Mouse (Mus musculus): ENCODE data around the gene Irgc1. TPM values are rescaled to one million over a fixed set of nuclear protein-coding genes. Genes with fewer than 3 reads are reported as not detected.

Gene Irgc1
- polyA plus RNA-seq, 1 experiment from 2014 or later: not detected

DNA sequence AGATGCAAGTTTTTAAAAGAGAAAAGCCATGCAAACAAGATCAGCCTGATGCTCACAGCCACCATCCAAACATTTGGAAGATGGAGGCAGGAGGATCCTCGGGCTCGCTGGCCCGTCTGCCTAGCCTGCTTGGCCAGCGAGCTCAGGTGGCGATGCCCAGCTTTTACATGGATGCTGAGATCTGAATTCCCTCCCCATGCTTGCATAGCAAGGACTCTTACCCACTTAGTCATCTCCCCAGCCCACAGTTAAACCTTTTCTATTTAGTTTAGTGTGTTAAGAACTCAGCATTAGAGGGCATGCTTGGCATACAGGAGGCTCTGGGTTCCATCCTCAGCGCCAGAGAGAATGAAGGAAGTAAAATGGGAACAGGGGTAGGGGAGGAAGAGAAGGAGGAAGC, 12.9 kb downstream of the Irgc1 start:
- 79% methylated on average over 6 of the region's 6 CpGs for WGBS
- no peak overlapping the region for H3K27ac ChIP-seq (ENCODE audit: low read depth, low read length)
- no peak overlapping the region for H3K9ac ChIP-seq (ENCODE audit: low read length)
- no peaks in the 10 kb centered on the region for H3K4me1 ChIP-seq (replicated peaks; ENCODE audit: control insufficient read depth, insufficient read depth, low read length)
- no peaks in the 10 kb centered on the region for H3K36me3 ChIP-seq (ENCODE audit: control insufficient read depth, insufficient read depth, low read length)
- ATAC-seq (replicated peaks; ENCODE audit: low FRiP score) (no peak), DNase-seq (ENCODE audit: low spot score) (no peak)
- no peak overlapping the region for H3K4me3 ChIP-seq (ENCODE audit: low read depth, low read length)
- H3K4me2 ChIP-seq (ENCODE audit: low read depth, low read length, severe bottlenecking): no peak overlapping the region
- H3K9me3 ChIP-seq (ENCODE audit: control insufficient read depth, low read length): no peaks in the 10 kb centered on the region
- H3K27me3 ChIP-seq (ENCODE audit: control insufficient read depth, insufficient read depth, low read length): no peaks in the 10 kb centered on the region

DNA sequence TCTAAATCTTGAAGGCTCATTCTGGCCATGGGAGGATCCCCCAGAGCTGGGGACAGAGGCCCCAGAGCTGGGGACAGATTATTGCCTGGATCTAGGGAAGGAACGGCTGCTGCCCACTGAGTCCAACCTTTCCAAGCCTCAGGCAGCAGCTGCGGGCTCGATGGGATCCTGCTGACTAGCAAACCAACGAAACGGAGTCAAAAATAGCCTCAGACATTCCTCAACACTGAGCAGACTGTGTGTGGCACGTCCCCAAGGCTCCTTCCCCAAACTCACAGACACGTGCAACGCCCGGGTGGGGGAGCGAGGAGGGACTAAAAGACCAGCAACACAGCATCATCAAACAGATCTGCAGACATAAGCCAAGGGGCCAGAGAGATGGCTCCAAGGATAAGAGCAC, 14.1 kb downstream of the Irgc1 start:
- no peak for ATAC-seq (replicated peaks; ENCODE audit: low FRiP score)
- no peak for DNase-seq (ENCODE audit: low spot score)
- no peak overlapping the region for H3K4me2 ChIP-seq (ENCODE audit: low read depth, low read length, severe bottlenecking)
- H3K9me3 ChIP-seq (ENCODE audit: control insufficient read depth, low read length): no peaks in the 10 kb centered on the region
- WGBS: 81% methylated on average over 10 of the region's 10 CpGs
- no peak overlapping the region for H3K4me3 ChIP-seq (ENCODE audit: low read depth, low read length)
- H3K27ac ChIP-seq (ENCODE audit: low read depth, low read length): no peak overlapping the region
- no peak overlapping the region for H3K9ac ChIP-seq (ENCODE audit: low read length)
- no peaks in the 10 kb centered on the region for H3K36me3 ChIP-seq (ENCODE audit: control insufficient read depth, insufficient read depth, low read length)
- H3K4me1 ChIP-seq (replicated peaks; ENCODE audit: control insufficient read depth, insufficient read depth, low read length): no peaks in the 10 kb centered on the region
- no peaks in the 10 kb centered on the region for H3K27me3 ChIP-seq (ENCODE audit: control insufficient read depth, insufficient read depth, low read length)

DNA sequence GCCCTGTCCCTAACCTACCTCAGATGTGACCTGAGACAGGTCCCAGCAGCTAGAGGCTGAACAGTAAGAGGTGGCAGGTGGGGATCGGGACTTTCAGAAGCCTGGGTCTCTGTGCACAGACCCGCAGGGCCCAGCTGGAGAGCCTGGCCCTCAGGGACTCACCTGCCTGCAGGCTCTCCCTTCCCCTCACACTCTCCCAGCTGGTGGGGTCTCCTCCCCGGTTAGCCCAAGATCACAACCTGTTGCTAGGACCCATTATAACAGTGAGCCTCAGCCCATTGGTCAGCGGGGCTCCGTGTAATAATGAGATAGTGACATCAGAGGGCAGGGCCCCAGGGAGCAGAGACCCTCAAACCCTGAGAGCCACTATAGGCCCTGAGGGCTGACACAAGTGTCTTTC, 16.8 kb downstream of the Irgc1 start:
- Histone ChIP-seq H3K36me3 (ENCODE audit: control insufficient read depth, insufficient read depth, low read length) (no peaks in the 10 kb centered on the region), H3K27me3 (ENCODE audit: control insufficient read depth, insufficient read depth, low read length) (no peaks in the 10 kb centered on the region), H3K27ac (ENCODE audit: low read depth, low read length) (no peak overlapping the region), H3K4me1 (replicated peaks; ENCODE audit: control insufficient read depth, insufficient read depth, low read length) (no peaks in the 10 kb centered on the region), H3K4me2 (ENCODE audit: low read depth, low read length, severe bottlenecking) (no peak overlapping the region), H3K9me3 (ENCODE audit: control insufficient read depth, low read length) (no peaks in the 10 kb centered on the region), H3K9ac (ENCODE audit: low read length) (no peak overlapping the region), H3K4me3 (ENCODE audit: low read depth, low read length) (no peak overlapping the region)
- 75% methylated on average over 5 of the region's 5 CpGs for WGBS
- DNase-seq (ENCODE audit: low spot score): no peak
- no peak for ATAC-seq (replicated peaks; ENCODE audit: low FRiP score)

- H3K9ac ChIP-seq (ENCODE audit: low read length): no peak overlapping the region
- ATAC-seq (replicated peaks; ENCODE audit: low FRiP score): no peak
- 87% methylated on average over 11 of the region's 11 CpGs for WGBS
These were observed 20.4 kb downstream of the Irgc1 start for GRCm38 (mm10) chr7:24431713-24432112.

GRCm38 (mm10) chr7:24430551-24431345, 21.3 kb downstream of the Irgc1 start:
- ATAC-seq (replicated peaks; ENCODE audit: low FRiP score): no peak
- H3K4me2 ChIP-seq (ENCODE audit: low read depth, low read length, severe bottlenecking): no peak overlapping the region

More at GRCm38 (mm10) chr7:24431713-24432112, 20.4 kb downstream of the Irgc1 start:
- Histone ChIP-seq H3K4me3 (ENCODE audit: low read depth, low read length) (no peak overlapping the region), H3K4me1 (replicated peaks; ENCODE audit: control insufficient read depth, insufficient read depth, low read length) (no peaks in the 10 kb centered on the region), H3K9me3 (ENCODE audit: control insufficient read depth, low read length) (no peaks in the 10 kb centered on the region), H3K4me2 (ENCODE audit: low read depth, low read length, severe bottlenecking) (no peak overlapping the region), H3K27me3 (ENCODE audit: control insufficient read depth, insufficient read depth, low read length) (no peaks in the 10 kb centered on the region), H3K36me3 (ENCODE audit: control insufficient read depth, insufficient read depth, low read length) (no peaks in the 10 kb centered on the region), H3K27ac (ENCODE audit: low read depth, low read length) (no peak overlapping the region)
- DNase-seq (ENCODE audit: low spot score): no peak

DNA sequence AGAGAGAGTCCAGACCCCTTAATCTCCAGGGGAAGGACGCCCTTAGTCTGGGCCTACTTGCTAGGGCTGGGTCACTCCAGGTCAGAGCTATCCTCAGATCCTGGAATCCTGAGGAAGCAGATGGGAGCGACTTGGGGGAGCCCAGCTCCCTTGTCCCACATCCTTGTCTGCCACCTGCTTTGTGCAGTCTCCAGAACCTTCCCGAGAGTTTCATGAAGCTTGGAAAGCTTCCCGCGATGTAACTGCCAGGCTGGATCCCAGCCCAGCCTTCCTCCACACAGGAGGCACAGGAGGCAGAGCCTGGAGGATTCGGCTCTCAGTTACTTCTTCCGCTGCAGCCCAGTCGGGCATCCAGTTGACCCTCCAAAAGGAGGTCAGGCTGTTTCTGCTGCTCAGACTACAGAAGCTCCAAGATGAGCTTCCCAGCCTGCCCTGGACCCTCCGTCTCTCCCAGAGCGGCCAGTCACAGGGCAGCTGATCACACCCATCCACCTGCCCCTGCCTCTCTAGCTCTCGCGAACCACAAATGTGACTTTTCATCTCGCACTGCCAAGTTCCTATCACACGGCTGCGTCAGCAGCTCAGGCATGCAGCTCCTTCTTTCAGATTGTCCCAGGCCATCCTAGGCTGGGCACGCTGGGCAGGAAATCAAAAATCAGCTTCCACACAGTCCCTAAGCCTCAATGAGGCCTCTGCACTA, 22.5 kb downstream of the Irgc1 start:
- WGBS: 79% methylated on average over 16 of the region's 16 CpGs
- Histone ChIP-seq H3K9ac (ENCODE audit: low read length) (no peak overlapping the region), H3K27me3 (ENCODE audit: control insufficient read depth, insufficient read depth, low read length) (no peaks in the 10 kb centered on the region), H3K9me3 (ENCODE audit: control insufficient read depth, low read length) (no peaks in the 10 kb centered on the region), H3K4me1 (replicated peaks; ENCODE audit: control insufficient read depth, insufficient read depth, low read length) (no peaks in the 10 kb centered on the region), H3K4me2 (ENCODE audit: low read depth, low read length, severe bottlenecking) (no peak overlapping the region), H3K4me3 (ENCODE audit: low read depth, low read length) (no peak overlapping the region), H3K36me3 (ENCODE audit: control insufficient read depth, insufficient read depth, low read length) (no peaks in the 10 kb centered on the region), H3K27ac (ENCODE audit: low read depth, low read length) (no peak overlapping the region)
- ATAC-seq (replicated peaks; ENCODE audit: low FRiP score) (no peak), DNase-seq (ENCODE audit: low spot score) (no peak)

More at GRCm38 (mm10) chr7:24430551-24431345, 21.3 kb downstream of the Irgc1 start:
- H3K27me3 ChIP-seq (ENCODE audit: control insufficient read depth, insufficient read depth, low read length): no peaks in the 10 kb centered on the region
- H3K36me3 ChIP-seq (ENCODE audit: control insufficient read depth, insufficient read depth, low read length): no peaks in the 10 kb centered on the region
- H3K4me1 ChIP-seq (replicated peaks; ENCODE audit: control insufficient read depth, insufficient read depth, low read length): no peaks in the 10 kb centered on the region
- H3K9me3 ChIP-seq (ENCODE audit: control insufficient read depth, low read length): no peaks in the 10 kb centered on the region
- H3K4me3 ChIP-seq (ENCODE audit: low read depth, low read length): no peak overlapping the region
- no peak for DNase-seq (ENCODE audit: low spot score)
- no peak overlapping the region for H3K9ac ChIP-seq (ENCODE audit: low read length)
- H3K27ac ChIP-seq (ENCODE audit: low read depth, low read length): no peak overlapping the region
- WGBS: 93% methylated on average over 15 of the region's 15 CpGs

DNA sequence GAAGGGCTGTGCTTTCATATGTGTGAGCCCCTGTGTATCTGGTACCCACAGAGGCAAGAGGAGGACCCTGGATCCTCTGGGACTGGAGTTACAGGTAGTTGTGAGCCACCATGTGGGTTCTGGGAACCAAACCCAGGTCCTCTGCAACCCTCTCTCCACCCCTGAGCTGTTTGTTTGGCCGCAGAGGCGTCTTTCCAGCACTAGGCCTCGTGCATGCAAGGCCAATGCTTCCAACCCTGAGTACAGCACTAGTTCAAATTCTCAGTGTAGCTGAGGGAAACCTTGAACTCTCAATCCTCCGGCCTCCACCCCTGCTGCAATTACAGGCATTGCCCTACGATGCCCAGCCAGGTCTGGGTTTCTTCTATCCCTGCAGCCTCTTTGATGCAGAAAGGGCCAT, 23.4 kb downstream of the Irgc1 start:
- H3K27ac ChIP-seq (ENCODE audit: low read depth, low read length): no peak overlapping the region

GRCm38 (mm10) chr7:24427168-24427567, 24.9 kb downstream of the Irgc1 start:
- H3K27me3 ChIP-seq (ENCODE audit: control insufficient read depth, insufficient read depth, low read length): no peaks in the 10 kb centered on the region
- DNase-seq (ENCODE audit: low spot score) (no peak), ATAC-seq (replicated peaks; ENCODE audit: low FRiP score) (no peak)
- 92% methylated on average over 8 of the region's 8 CpGs for WGBS
- no peak overlapping the region for H3K27ac ChIP-seq (ENCODE audit: low read depth, low read length)
- no peak overlapping the region for H3K4me2 ChIP-seq (ENCODE audit: low read depth, low read length, severe bottlenecking)
- no peak overlapping the region for H3K9ac ChIP-seq (ENCODE audit: low read length)
- no peaks in the 10 kb centered on the region for H3K4me1 ChIP-seq (replicated peaks; ENCODE audit: control insufficient read depth, insufficient read depth, low read length)
- H3K36me3 ChIP-seq (ENCODE audit: control insufficient read depth, insufficient read depth, low read length): no peaks in the 10 kb centered on the region; the same call in 1 of the 2 replicates
- H3K4me3 ChIP-seq (ENCODE audit: low read depth, low read length): no peak overlapping the region
- H3K9me3 ChIP-seq (ENCODE audit: control insufficient read depth, low read length): no peaks in the 10 kb centered on the region

More for the DNA sequence above, 23.4 kb downstream of the Irgc1 start:
- DNase-seq (ENCODE audit: low spot score) (no peak), ATAC-seq (replicated peaks; ENCODE audit: low FRiP score) (no peak)
- no peak overlapping the region for H3K9ac ChIP-seq (ENCODE audit: low read length)
- no peak overlapping the region for H3K4me2 ChIP-seq (ENCODE audit: low read depth, low read length, severe bottlenecking)
- 88% methylated on average over 5 of the region's 5 CpGs for WGBS
- H3K36me3 ChIP-seq (ENCODE audit: control insufficient read depth, insufficient read depth, low read length): no peaks in the 10 kb centered on the region
- no peaks in the 10 kb centered on the region for H3K4me1 ChIP-seq (replicated peaks; ENCODE audit: control insufficient read depth, insufficient read depth, low read length)
- H3K4me3 ChIP-seq (ENCODE audit: low read depth, low read length): no peak overlapping the region
- H3K27me3 ChIP-seq (ENCODE audit: control insufficient read depth, insufficient read depth, low read length): no peaks in the 10 kb centered on the region
- no peaks in the 10 kb centered on the region for H3K9me3 ChIP-seq (ENCODE audit: control insufficient read depth, low read length)

Data from forebrain, embryonic 11.5 days (tissue).